Mouse (Mus musculus) stomach, postnatal 0 days (tissue): ENCODE data around the gene Cks1brt. TPM values are rescaled to one million over a fixed set of nuclear protein-coding genes. Genes with fewer than 3 reads are reported as not detected.

Experiments
- ATAC-seq: fragments of 200-750 bp; cut with Nextera tagmentation; 2 replicates; pipeline ENCODE4 v1.8.0; 2017; ENCODE audit not compliant: low FRiP score, low TSS enrichment
- DNase-seq: peaks from one replicate; pipeline ENCODE4 v3.0.0-alpha.2; 2016; ENCODE audit warnings: low spot score
- H3K27ac ChIP-seq: fragments of 300-500 bp; sonication (generic); replicated peaks from 2 replicates; pipeline ENCODE4 v1.5.1; 2014; ENCODE audit warnings: mild to moderate bottlenecking, control low read depth
- H3K27me3 ChIP-seq: fragments of 300-500 bp; sonication (generic); 2 replicates; pipeline ENCODE4 v1.6.1; 2014; ENCODE audit warnings: low read length; ENCODE audit not compliant: control insufficient read depth, insufficient read depth
- H3K36me3 ChIP-seq: fragments of 300-500 bp; sonication (generic); 2 replicates; pipeline ENCODE4 v1.6.1; 2014; ENCODE audit warnings: low read length, mixed read lengths; ENCODE audit not compliant: control insufficient read depth, insufficient read depth
- H3K4me1 ChIP-seq: fragments of 300-500 bp; sonication (generic); replicated peaks from 2 replicates; pipeline ENCODE4 v1.6.1; 2014; ENCODE audit warnings: antibody characterized with exemption; ENCODE audit not compliant: control insufficient read depth, insufficient read depth
- H3K4me2 ChIP-seq: fragments of 300-500 bp; sonication (generic); replicated peaks from 2 replicates; pipeline ENCODE4 v1.6.1; 2014; ENCODE audit warnings: low read depth, mild to moderate bottlenecking, control low read depth, moderate library complexity
- H3K4me3 ChIP-seq: fragments of 300-500 bp; sonication (generic); 2 replicates; pipeline ENCODE4 v1.5.1; 2014; ENCODE audit warnings: low read depth, low read length, control low read depth
- H3K9ac ChIP-seq: fragments of 300-500 bp; sonication (generic); 2 replicates; pipeline ENCODE4 v1.6.1; 2014; ENCODE audit warnings: mild to moderate bottlenecking, low read length, control low read depth, mixed read lengths
- H3K9me3 ChIP-seq: fragments of 300-500 bp; sonication (generic); 2 replicates; pipeline ENCODE4 v1.6.1; 2016; ENCODE audit warnings: low read length; ENCODE audit not compliant: control insufficient read depth
- CTCF ChIP-seq: IDR thresholded peaks from 2 replicates; pipeline ENCODE4 v1.5.1; 2016; ENCODE audit warnings: antibody characterized with exemption, low read depth, mild to moderate bottlenecking, moderate library complexity
- EP300 ChIP-seq: optimal IDR thresholded peaks from 2 replicates; pipeline ENCODE3; 2016; ENCODE audit warnings: antibody characterized with exemption
- WGBS: fragments of 180-500 bp; shearing (Covaris S2); extraction: QIAGEN DNeasy Blood & Tissue Kit; methylation state at CpG from one replicate; pipeline ENCODE4 v1.1.7; 2014; 5-methylcytosine and 5-hydroxymethylcytosine counted together
- microRNA-seq: library from miRNA; unstranded; fragments of <30 nt; microRNA quantifications from one replicate; pipeline ENCODE4, GENCODE M21; 2016
- polyA plus RNA-seq: library from polyadenylated mRNA; unstranded; fragments of >200 nt; fragmentation: Nextera tagmentation; extraction: Ambion mirVana; gene quantifications from 2 replicates; pipeline ENCODE4 v1.2.1, GENCODE M21; 2015

Gene Cks1brt
- polyA plus RNA-seq, 1 experiment from 2014 or later: not detected

DNA sequence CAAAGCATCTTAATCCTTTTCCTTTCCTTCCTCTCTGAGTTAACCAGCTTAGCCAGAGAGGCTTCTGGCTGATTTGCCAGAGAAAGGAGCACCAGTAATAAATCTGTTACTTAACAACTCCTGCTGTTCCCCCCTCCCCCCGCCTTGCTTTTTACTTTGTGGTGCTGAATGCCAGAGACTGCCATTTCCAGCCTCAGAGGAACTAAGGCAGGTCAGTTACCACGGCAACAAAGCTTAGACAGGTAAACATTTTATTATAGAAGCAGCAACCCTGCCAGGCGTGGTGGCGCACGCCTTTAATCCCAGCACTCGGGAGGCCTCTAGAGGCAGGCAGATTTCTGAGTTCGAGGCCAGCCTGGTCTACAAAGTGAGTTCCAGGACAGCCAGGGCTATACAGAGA lies 24.2 kb downstream of the Cks1brt start:
- Histone ChIP-seq H3K4me1 (no peaks in the 10 kb centered on the region), H3K27ac (no peak overlapping the region), H3K27me3 (no peaks in the 10 kb centered on the region), H3K4me3 (no peak overlapping the region), H3K4me2 (no peak overlapping the region), H3K9me3 (no peaks in the 10 kb centered on the region), H3K9ac (no peak overlapping the region), H3K36me3 (no peaks in the 10 kb centered on the region)
- ATAC-seq (no peak), DNase-seq (no peak)
- no peak for TF ChIP-seq CTCF
- TF ChIP-seq EP300: no peak
- WGBS: 57% methylated on average over 7 of the region's 7 CpGs

DNA sequence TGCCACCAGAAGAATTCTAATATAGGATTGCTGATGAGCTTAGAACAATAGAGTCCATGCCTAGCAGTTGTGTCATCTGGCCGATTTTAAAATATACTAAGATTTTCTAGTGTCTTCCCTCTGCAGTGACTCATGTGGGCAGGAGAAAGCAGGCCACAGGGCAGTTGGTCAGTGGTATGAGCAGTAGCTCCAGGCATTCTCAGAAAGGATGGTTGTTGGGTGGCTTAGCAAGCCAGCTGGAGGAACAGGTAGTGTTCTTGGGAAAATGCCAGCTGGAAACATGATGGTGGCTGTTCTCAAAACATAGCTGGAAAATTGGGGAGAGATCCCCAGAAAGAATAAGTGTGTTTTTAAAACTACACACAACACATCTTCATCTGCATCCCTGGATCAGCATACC lies 40.6 kb downstream of the Cks1brt start:
- 86% methylated on average over 1 of the region's 1 CpGs for WGBS
- no peak overlapping the region for H3K4me3 ChIP-seq

DNA sequence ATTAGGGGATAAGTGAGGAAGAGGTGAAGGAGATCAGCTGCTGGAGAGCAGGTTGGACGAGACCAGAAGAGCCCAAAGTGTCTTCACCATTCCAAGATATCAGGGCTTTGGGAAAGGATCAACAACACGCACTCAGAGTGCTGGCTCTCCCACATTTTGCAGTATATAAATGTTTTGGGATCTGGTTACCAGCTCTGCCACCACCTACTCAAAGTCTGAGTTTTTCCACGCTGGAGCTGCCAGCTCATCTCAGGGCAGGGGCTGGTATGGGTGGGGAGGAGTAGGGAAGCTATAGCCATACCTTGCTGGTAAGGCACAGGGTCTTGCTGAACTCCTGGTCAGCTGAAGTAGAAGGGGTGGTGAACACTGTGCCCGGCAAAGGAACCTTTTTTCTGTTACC lies 68.5 kb downstream of the Cks1brt start:
- no peaks in the 10 kb centered on the region for H3K9me3 ChIP-seq
- H3K9ac ChIP-seq: no peak overlapping the region
- no peaks in the 10 kb centered on the region for H3K27me3 ChIP-seq
- H3K27ac ChIP-seq: no peak overlapping the region
- no peak overlapping the region for H3K4me2 ChIP-seq
- no peaks in the 10 kb centered on the region for H3K4me1 ChIP-seq
- H3K4me3 ChIP-seq: no peak overlapping the region
- TF ChIP-seq EP300: no peak
- TF ChIP-seq CTCF: no peak
- whole genome bisulfite sequencing: 77% methylated on average over 4 of the region's 4 CpGs
- DNase-seq (no peak), ATAC-seq (no peak)
- H3K36me3 ChIP-seq: no peaks in the 10 kb centered on the region

More for the DNA sequence above, 40.6 kb downstream of the Cks1brt start:
- no peaks in the 10 kb centered on the region for H3K4me1 ChIP-seq
- H3K9me3 ChIP-seq: no peaks in the 10 kb centered on the region
- H3K27me3 ChIP-seq: no peaks in the 10 kb centered on the region
- H3K4me2 ChIP-seq: no peak overlapping the region
- ATAC-seq (no peak), DNase-seq (no peak)
- H3K9ac ChIP-seq: no peak overlapping the region
- H3K27ac ChIP-seq: no peak overlapping the region
- TF ChIP-seq CTCF: no peak
- no peak for TF ChIP-seq EP300
- no peaks in the 10 kb centered on the region for H3K36me3 ChIP-seq

DNA sequence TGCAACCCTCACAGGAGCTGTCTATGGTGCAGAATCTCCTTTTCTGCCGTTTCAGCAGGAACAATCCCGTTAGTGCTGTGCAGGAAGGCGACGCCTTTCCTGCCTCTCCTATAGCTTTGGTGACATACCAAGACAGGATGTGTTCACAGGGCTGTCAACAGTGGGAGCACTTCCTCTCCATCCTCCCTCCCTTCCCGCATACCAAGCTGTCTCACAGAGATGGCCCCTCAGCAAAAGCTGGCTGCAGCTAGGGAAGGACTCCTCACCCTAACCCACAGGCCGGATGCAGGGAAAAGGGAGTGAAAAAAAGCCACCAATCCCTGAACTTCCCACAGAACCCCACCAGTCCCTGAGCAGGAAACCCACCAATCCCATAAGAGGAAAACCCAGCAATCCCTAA lies 69.3 kb downstream of the Cks1brt start:
- H3K4me2 ChIP-seq: no peak overlapping the region
- H3K36me3 ChIP-seq: no peaks in the 10 kb centered on the region
- H3K27ac ChIP-seq: no peak overlapping the region
- no peak overlapping the region for H3K4me3 ChIP-seq
- DNase-seq (no peak), ATAC-seq (peak; percentile 72; the same call in 1 of the 2 replicates)
- no peaks in the 10 kb centered on the region for H3K9me3 ChIP-seq
- no peak overlapping the region for H3K9ac ChIP-seq
- no peaks in the 10 kb centered on the region for H3K27me3 ChIP-seq
- 39% methylated on average over 6 of the region's 6 CpGs for WGBS
- H3K4me1 ChIP-seq: no peaks in the 10 kb centered on the region
- TF ChIP-seq CTCF: no peak

Small RNAs within 50 kb of the gene (microRNA-seq; reads per million reads assigned to microRNA genes)
- gene Gm23388: not detected

Other genes starting within 250 kb of the Cks1brt start
- gene Klf1, start 250.0 kb upstream of the Cks1brt start, polyA plus RNA-seq: 0.51 and 0.82 TPM in 2 replicates
- gene Dnase2a, start 243.4 kb upstream of the Cks1brt start, polyA plus RNA-seq: 15.9 and 17.4 TPM in 2 replicates
- gene Mast1, start 214.6 kb upstream of the Cks1brt start, polyA plus RNA-seq: 0.87 and 1.1 TPM in 2 replicates
- 0.05 and 0.13 TPM in 2 replicates for gene Rtbdn, start 204.9 kb upstream of the Cks1brt start, polyA plus RNA-seq
- gene Gm49661, start 182.5 kb upstream of the Cks1brt start, polyA plus RNA-seq: not detected in 2 replicates
- gene Prdx2, start 182.3 kb upstream of the Cks1brt start, polyA plus RNA-seq: 370 and 376 TPM in 2 replicates
- gene Rnaseh2a, start 182.2 kb upstream of the Cks1brt start, polyA plus RNA-seq: 79.4 and 80.1 TPM in 2 replicates
- 88.5 and 95.9 TPM in 2 replicates for gene Junb, start 173.2 kb upstream of the Cks1brt start, polyA plus RNA-seq
- gene Hook2, start 161.3 kb upstream of the Cks1brt start, polyA plus RNA-seq: 28.8 and 30.9 TPM in 2 replicates
- 0.06 and 0.16 TPM in 2 replicates for gene Best2, start 137.4 kb upstream of the Cks1brt start, polyA plus RNA-seq
- 68.0 and 71.8 TPM in 2 replicates for gene Asna1, start 126.6 kb upstream of the Cks1brt start, polyA plus RNA-seq
- 94.4 and 95.1 TPM in 2 replicates for gene Trir, start 125.1 kb upstream of the Cks1brt start, polyA plus RNA-seq
- gene Tnpo2, start 115.0 kb upstream of the Cks1brt start, polyA plus RNA-seq: 12.5 and 15.4 TPM in 2 replicates
- gene Fbxw9, start 91.9 kb upstream of the Cks1brt start, polyA plus RNA-seq: 25.7 and 28.4 TPM in 2 replicates
- gene Gm5741, start 83.9 kb upstream of the Cks1brt start, polyA plus RNA-seq: not detected in 2 replicates
- 40.2 and 42.2 TPM in 2 replicates for gene Dhps, start 80.2 kb upstream of the Cks1brt start, polyA plus RNA-seq
- gene Wdr83os, start 71.2 kb upstream of the Cks1brt start, polyA plus RNA-seq: 114 and 117 TPM in 2 replicates
- gene Wdr83, start 70.6 kb upstream of the Cks1brt start, polyA plus RNA-seq: 22.3 and 23.6 TPM in 2 replicates
- 29.1 and 32.6 TPM in 2 replicates for gene Man2b1, start 68.7 kb upstream of the Cks1brt start, polyA plus RNA-seq
- gene Zfp791, start 28.8 kb upstream of the Cks1brt start, polyA plus RNA-seq: 1.2 and 1.5 TPM in 2 replicates
- gene Olfr371, start 74.1 kb downstream of the Cks1brt start, polyA plus RNA-seq: not detected in 2 replicates
- gene Orc6, start 147.7 kb downstream of the Cks1brt start, polyA plus RNA-seq: 36.1 and 39.5 TPM in 2 replicates
- 75.9 and 78.0 TPM in 2 replicates for gene Vps35, start 147.9 kb downstream of the Cks1brt start, polyA plus RNA-seq
- gene Mylk3, start 234.4 kb downstream of the Cks1brt start, polyA plus RNA-seq: 0.10 and 0.13 TPM in 2 replicates